Mouse (Mus musculus) granulocyte monocyte progenitor cell, adult 5-6 weeks (primary cell): ENCODE measurements around the gene Fam13a. TPM values are rescaled to one million over a fixed set of nuclear protein-coding genes. Genes with fewer than 3 reads are reported as not detected.

Experiments used
- ATAC-seq: replicated peaks from 2 replicates; pipeline ENCODE4 v1.8.0; 2016; ENCODE audit warnings: mild to moderate bottlenecking, moderate TSS enrichment, inconsistent platforms; ENCODE audit not compliant: poor library complexity, severe bottlenecking
- total RNA-seq, 2 experiments: library from RNA; stranded (forward) in 1 of 2; stranded (reverse) in 1 of 2; fragments of 200-712, 200-1000 nt in 1 of 2; fragments of >200 nt in 1 of 2; fragmentation: Nextera tagmentation in 1 of 2; gene quantifications; 2 replicates each; pipeline ENCODE4 v1.2.3; 2014 to 2017

The Fam13a gene
- total RNA-seq, 2 experiments from 2014 or later = 0.24 TPM; not detected in 1

DNA sequence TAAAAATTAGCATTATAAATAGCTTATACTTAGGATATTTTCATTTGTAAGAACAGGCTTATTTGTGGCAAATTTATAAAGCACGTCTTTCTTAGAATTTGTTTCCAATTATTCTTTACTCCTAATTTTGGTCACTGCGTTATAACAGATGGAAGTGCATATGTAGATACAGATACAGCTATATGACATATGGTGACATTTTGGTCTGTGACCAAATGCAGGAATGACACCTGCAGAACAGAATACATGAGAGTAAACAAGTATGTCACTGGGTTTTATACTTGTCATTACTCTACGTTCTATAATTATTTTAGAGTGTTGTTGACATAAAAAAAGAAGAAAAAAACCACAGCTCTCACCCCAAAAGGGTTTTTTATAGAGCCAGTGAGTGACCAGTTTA is 125.3 kb downstream of the Fam13a start:
- ATAC-seq = no peak

DNA sequence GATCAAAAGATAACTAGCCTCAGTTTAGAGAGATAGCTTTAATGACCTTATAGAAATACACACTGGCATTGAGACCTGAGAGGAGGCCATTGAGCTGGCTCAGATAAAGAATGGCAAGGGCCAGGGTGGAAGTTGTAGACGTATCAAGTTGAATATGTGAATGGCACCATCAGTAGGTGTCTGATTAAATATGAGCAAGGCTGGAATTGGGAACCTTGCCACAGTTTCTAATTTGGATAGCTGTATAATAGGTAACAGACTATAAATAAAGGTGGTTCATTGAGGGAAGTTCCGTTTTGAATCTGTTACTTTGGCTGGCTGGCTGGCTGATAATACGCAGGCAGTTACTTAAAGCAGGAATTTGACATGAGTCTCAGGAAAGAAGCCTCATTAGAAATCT is 127.7 kb downstream of the Fam13a start:
- ATAC-seq = no peak

DNA sequence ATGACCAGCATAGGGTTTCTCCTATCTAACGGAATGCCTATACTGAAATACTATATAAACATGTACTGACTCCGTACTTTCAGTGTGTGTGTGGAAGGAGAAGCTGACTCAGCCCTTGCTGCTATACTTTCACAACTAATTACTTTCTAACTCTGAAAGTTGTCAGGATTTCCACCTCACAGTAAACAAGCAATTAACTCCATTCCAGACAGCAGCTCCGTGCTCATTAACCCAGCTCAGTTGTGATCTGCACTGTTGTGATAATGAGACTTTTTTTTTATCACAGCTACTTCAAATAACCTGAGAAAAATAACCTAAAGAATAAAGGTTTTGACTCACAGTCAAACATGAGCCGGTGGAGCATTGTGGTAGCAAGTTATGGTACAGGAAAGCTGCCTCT is 129.4 kb downstream of the Fam13a start:
- no peak for ATAC-seq

DNA sequence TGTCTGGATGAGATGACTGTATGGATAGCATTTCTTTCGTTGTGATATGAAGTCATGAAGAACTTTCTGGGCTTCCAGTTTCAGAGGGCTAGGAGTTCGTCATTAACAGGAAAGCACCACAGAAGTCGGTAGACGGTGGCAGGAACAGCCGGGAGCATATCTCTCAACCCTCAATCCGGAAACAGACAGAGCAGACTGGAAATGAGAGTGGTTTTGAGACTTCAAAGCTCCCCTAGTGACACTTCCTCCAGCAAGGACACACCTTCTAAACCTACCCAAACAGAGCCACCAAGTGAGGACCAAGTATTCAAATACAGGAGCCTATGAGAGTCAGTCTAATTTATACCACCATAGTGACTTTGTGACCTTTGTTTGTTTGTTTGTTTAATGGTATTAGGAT is 131.0 kb downstream of the Fam13a start:
- no peak for ATAC-seq

DNA sequence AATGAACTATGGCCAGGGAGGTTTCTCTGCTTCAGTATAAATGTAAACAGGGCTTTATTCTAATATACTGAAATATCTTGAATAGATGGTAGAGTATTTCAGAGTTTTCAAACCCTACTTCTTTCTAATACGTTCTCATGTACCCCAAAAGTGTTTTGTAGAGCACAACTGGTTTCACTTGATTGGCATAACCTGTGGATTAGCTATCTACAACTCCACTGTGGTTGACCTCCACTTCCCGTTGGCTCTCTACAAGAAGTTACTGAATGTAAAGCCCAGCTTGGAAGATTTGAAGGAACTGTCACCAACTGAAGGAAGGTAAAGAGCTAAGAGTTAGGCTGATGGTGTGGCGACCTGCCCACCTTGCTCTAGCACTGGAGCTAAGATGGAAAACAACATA is 134.4 kb downstream of the Fam13a start:
- ATAC-seq = no peak; the same call in 1 of the 2 replicates

DNA sequence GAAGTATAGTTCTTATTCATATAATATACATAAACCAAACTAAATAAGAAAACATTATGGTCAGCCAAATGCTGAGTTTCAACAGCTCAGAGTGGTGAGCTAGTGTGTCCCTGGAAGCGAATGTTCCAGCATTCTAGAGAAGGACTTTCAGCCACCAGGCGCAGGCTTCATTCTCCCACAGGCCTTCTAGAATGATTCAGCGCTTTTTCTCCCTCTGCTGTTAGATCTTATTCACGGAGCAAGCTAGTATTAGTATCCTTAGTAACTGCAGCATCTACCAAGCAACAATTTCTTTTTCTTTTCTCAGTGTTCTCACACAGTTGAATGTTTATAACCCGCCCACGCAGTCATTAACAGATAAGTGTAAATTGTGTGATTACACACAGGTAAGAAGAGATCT is 142.1 kb downstream of the Fam13a start:
- ATAC-seq = no peak

Other genes with a start within 250 kb of the Fam13a start
- gene Herc3, start 193.1 kb downstream of the Fam13a start, total RNA-seq (2014; fragmentation: Nextera tagmentation) = 3.2 and 3.6 TPM in 2 replicates
- gene Herc3, start 193.1 kb downstream of the Fam13a start, total RNA-seq (2017) = 5.8 and 7.5 TPM in 2 replicates
- gene Nap1l5, start 117.5 kb downstream of the Fam13a start, total RNA-seq (2014; fragmentation: Nextera tagmentation) = not detected in 2 replicates
- not detected in 2 replicates for gene Nap1l5, start 117.5 kb downstream of the Fam13a start, total RNA-seq (2017)
- gene Tigd2, start 184.3 kb upstream of the Fam13a start, total RNA-seq (2014; fragmentation: Nextera tagmentation) = 5.0 and 12.6 TPM in 2 replicates
- gene Tigd2, start 184.3 kb upstream of the Fam13a start, total RNA-seq (2017) = 17.1 and 21.7 TPM in 2 replicates